Mouse (Mus musculus): ENCODE data around the gene Vmn1r85. TPM values are rescaled to one million over a fixed set of nuclear protein-coding genes. Genes with fewer than 3 reads are reported as not detected.

Vmn1r85 gene
- total and polyA plus RNA-seq, 2 experiments, result not detected

- H3K4me1 ChIP-seq (ENCODE audit: control insufficient read depth, insufficient read depth, low read length), result no peaks in the 10 kb centered on the region
- no peak for DNase-seq (ENCODE audit: extremely low read depth, low read depth, low spot score)
- H3K79me2 ChIP-seq (ENCODE audit: control insufficient read depth, insufficient read depth, low read length), result no peaks in the 10 kb centered on the region
- TF ChIP-seq CTCF (IDR thresholded peaks at IDR 0.05; ENCODE audit: low read depth, low read length) (no peak), POLR2A (IDR thresholded peaks at IDR 0.05; ENCODE audit: extremely low read depth, insufficient read depth, low read length) (no peak)
- WGBS, result 98% methylated on average over 2 of the region's 2 CpGs
- H3K9ac ChIP-seq (ENCODE audit: low read depth, low read length), result no peak overlapping the region
- no peaks in the 10 kb centered on the region for H3K36me3 ChIP-seq (ENCODE audit: control insufficient read depth, insufficient read depth, low read length)
- no peak overlapping the region for H3K4me3 ChIP-seq (ENCODE audit: insufficient read depth, low read depth, low read length)
- H3K27me3 ChIP-seq (ENCODE audit: control insufficient read depth, insufficient read depth, low read length), result no peaks in the 10 kb centered on the region
- H3K27ac ChIP-seq (replicated peaks; ENCODE audit: insufficient read depth, low read depth, low read length), result no peak overlapping the region
Measured at GRCm38 (mm10) chr7:13053501-13053900, 41.5 kb downstream of the Vmn1r85 start.

GRCm38 (mm10) chr7:13053001-13053400 lies 42.0 kb downstream of the Vmn1r85 start:
- no peaks in the 10 kb centered on the region for H3K27me3 ChIP-seq (ENCODE audit: control insufficient read depth, insufficient read depth, low read length)
- 91% methylated on average over 13 of the region's 13 CpGs for WGBS
- H3K4me3 ChIP-seq (ENCODE audit: insufficient read depth, low read depth, low read length), result no peak overlapping the region
- no peaks in the 10 kb centered on the region for H3K79me2 ChIP-seq (ENCODE audit: control insufficient read depth, insufficient read depth, low read length)
- no peaks in the 10 kb centered on the region for H3K4me1 ChIP-seq (ENCODE audit: control insufficient read depth, insufficient read depth, low read length)
- no peak for DNase-seq (ENCODE audit: extremely low read depth, low read depth, low spot score)
- H3K27ac ChIP-seq (replicated peaks; ENCODE audit: insufficient read depth, low read depth, low read length), result no peak overlapping the region
- no peaks in the 10 kb centered on the region for H3K36me3 ChIP-seq (ENCODE audit: control insufficient read depth, insufficient read depth, low read length)
- TF ChIP-seq CTCF (IDR thresholded peaks at IDR 0.05; ENCODE audit: low read depth, low read length), result no peak
- H3K9ac ChIP-seq (ENCODE audit: low read depth, low read length), result no peak overlapping the region

- H3K36me3 ChIP-seq (ENCODE audit: control insufficient read depth, insufficient read depth, low read length), result no peaks in the 10 kb centered on the region
- peaks cover 7% of the 10 kb centered on the region for H3K27me3 ChIP-seq (ENCODE audit: control insufficient read depth, insufficient read depth, low read length)
- 0% methylated on average over 2 of the region's 2 CpGs for WGBS
- peaks cover 17% of the 10 kb centered on the region for H3K4me1 ChIP-seq (ENCODE audit: control insufficient read depth, insufficient read depth, low read length)
- DNase-seq (ENCODE audit: extremely low read depth, low read depth, low spot score), result peak; percentile 80
- no peak overlapping the region for H3K9ac ChIP-seq (ENCODE audit: low read depth, low read length)
- H3K27ac ChIP-seq (replicated peaks; ENCODE audit: insufficient read depth, low read depth, low read length), result no peak overlapping the region
- peak; percentile 61; the same call in 1 of the 2 replicates for TF ChIP-seq CTCF (IDR thresholded peaks at IDR 0.05; ENCODE audit: low read depth, low read length)
- TF ChIP-seq POLR2A (IDR thresholded peaks at IDR 0.05; ENCODE audit: extremely low read depth, insufficient read depth, low read length), result no peak
- H3K4me3 ChIP-seq (ENCODE audit: insufficient read depth, low read depth, low read length), result no peak overlapping the region
- H3K79me2 ChIP-seq (ENCODE audit: control insufficient read depth, insufficient read depth, low read length), result no peaks in the 10 kb centered on the region
Measured at GRCm38 (mm10) chr7:13046084-13046483, 48.9 kb downstream of the Vmn1r85 start.

- no peak overlapping the region for H3K27ac ChIP-seq (replicated peaks; ENCODE audit: insufficient read depth, low read depth, low read length)
- H3K36me3 ChIP-seq (ENCODE audit: control insufficient read depth, insufficient read depth, low read length), result no peaks in the 10 kb centered on the region
- peaks cover 17% of the 10 kb centered on the region for H3K4me1 ChIP-seq (ENCODE audit: control insufficient read depth, insufficient read depth, low read length)
- peak overlapping the region; percentile 38; the same call in 1 of the 2 replicates for H3K4me3 ChIP-seq (ENCODE audit: insufficient read depth, low read depth, low read length)
- DNase-seq (ENCODE audit: extremely low read depth, low read depth, low spot score), result no peak
- no peak for TF ChIP-seq POLR2A (IDR thresholded peaks at IDR 0.05; ENCODE audit: extremely low read depth, insufficient read depth, low read length)
- WGBS, result 9% methylated on average over 23 of the region's 23 CpGs
- H3K27me3 ChIP-seq (ENCODE audit: control insufficient read depth, insufficient read depth, low read length), result peaks cover 7% of the 10 kb centered on the region
- H3K9ac ChIP-seq (ENCODE audit: low read depth, low read length), result peak overlapping the region; percentile 49
- no peaks in the 10 kb centered on the region for H3K79me2 ChIP-seq (ENCODE audit: control insufficient read depth, insufficient read depth, low read length)
Measured at GRCm38 (mm10) chr7:13044254-13044625, 50.7 kb downstream of the Vmn1r85 start.

- H3K27me3 ChIP-seq (ENCODE audit: control insufficient read depth, insufficient read depth, low read length), result peaks cover 7% of the 10 kb centered on the region
Measured at GRCm38 (mm10) chr7:13043445-13044253, 51.3 kb downstream of the Vmn1r85 start.

GRCm38 (mm10) chr7:13043120-13043444 lies 51.9 kb downstream of the Vmn1r85 start:
- Histone ChIP-seq H3K4me3 (ENCODE audit: insufficient read depth, low read depth, low read length) (no peak overlapping the region), H3K9ac (ENCODE audit: low read depth, low read length) (no peak overlapping the region), H3K36me3 (ENCODE audit: control insufficient read depth, insufficient read depth, low read length) (no peaks in the 10 kb centered on the region), H3K27me3 (ENCODE audit: control insufficient read depth, insufficient read depth, low read length) (peaks cover 7% of the 10 kb centered on the region), H3K27ac (replicated peaks; ENCODE audit: insufficient read depth, low read depth, low read length) (no peak overlapping the region), H3K79me2 (ENCODE audit: control insufficient read depth, insufficient read depth, low read length) (no peaks in the 10 kb centered on the region), H3K4me1 (ENCODE audit: control insufficient read depth, insufficient read depth, low read length) (peaks cover 21% of the 10 kb centered on the region)
- DNase-seq (ENCODE audit: extremely low read depth, low read depth, low spot score), result no peak
- TF ChIP-seq POLR2A (IDR thresholded peaks at IDR 0.05; ENCODE audit: extremely low read depth, insufficient read depth, low read length) (no peak), CTCF (IDR thresholded peaks at IDR 0.05; ENCODE audit: low read depth, low read length) (no peak)
- WGBS, result 69% methylated on average over 16 of the region's 16 CpGs

More at GRCm38 (mm10) chr7:13043445-13044253, 51.3 kb downstream of the Vmn1r85 start:
- 10% methylated on average over 88 of the region's 88 CpGs for WGBS
- Histone ChIP-seq H3K79me2 (ENCODE audit: control insufficient read depth, insufficient read depth, low read length) (no peaks in the 10 kb centered on the region), H3K9ac (ENCODE audit: low read depth, low read length) (peak overlapping the region; percentile 49), H3K4me1 (ENCODE audit: control insufficient read depth, insufficient read depth, low read length) (peaks cover 21% of the 10 kb centered on the region), H3K36me3 (ENCODE audit: control insufficient read depth, insufficient read depth, low read length) (no peaks in the 10 kb centered on the region), H3K4me3 (ENCODE audit: insufficient read depth, low read depth, low read length) (peak overlapping the region; percentile 38; the same call in 1 of the 2 replicates), H3K27ac (replicated peaks; ENCODE audit: insufficient read depth, low read depth, low read length) (no peak overlapping the region)
- no peak for DNase-seq (ENCODE audit: extremely low read depth, low read depth, low spot score)
- TF ChIP-seq POLR2A (IDR thresholded peaks at IDR 0.05; ENCODE audit: extremely low read depth, insufficient read depth, low read length), result 0 out of 2 replicates have a peak, but pooled peaks have one; percentile 7
- no peak for TF ChIP-seq CTCF (IDR thresholded peaks at IDR 0.05; ENCODE audit: low read depth, low read length)

Measured in liver, adult 2 months (tissue).